Mouse (Mus musculus) ES-Bruce4 (cell line): ENCODE results near the gene Mif4gd. TPM values are rescaled to one million over a fixed set of nuclear protein-coding genes. Genes with fewer than 3 reads are reported as not detected.

ENCODE experiments used
- H3K27ac ChIP-seq: 2 replicates; pipeline ENCODE4 v1.5.1; 2012; ENCODE audit warnings: low read length, inconsistent platforms; ENCODE audit not compliant: insufficient read depth
- H3K27me3 ChIP-seq: 2 replicates; pipeline ENCODE4 v1.6.1; 2012; ENCODE audit warnings: mild to moderate bottlenecking, low read length, inconsistent platforms; ENCODE audit not compliant: control insufficient read depth, poor library complexity, insufficient read depth, severe bottlenecking
- H3K36me3 ChIP-seq: 2 replicates; pipeline ENCODE4 v1.6.1; 2012; ENCODE audit warnings: inconsistent platforms, mild to moderate bottlenecking, low read length, moderate library complexity; ENCODE audit not compliant: control insufficient read depth, poor library complexity, insufficient read depth, severe bottlenecking
- H3K4me1 ChIP-seq: one replicate; pipeline ENCODE4 v1.8.1; 2011; ENCODE audit warnings: low read length; ENCODE audit not compliant: control insufficient read depth, insufficient read depth
- H3K4me3 ChIP-seq: 2 replicates; pipeline ENCODE4 v1.5.1; 2011; ENCODE audit warnings: low read depth, mild to moderate bottlenecking, low read length
- H3K9ac ChIP-seq: 2 replicates; pipeline ENCODE4 v1.6.1; 2012; ENCODE audit warnings: low read depth, mild to moderate bottlenecking, inconsistent platforms; ENCODE audit not compliant: poor library complexity, severe bottlenecking
- H3K9me3 ChIP-seq: replicated peaks from 2 replicates; pipeline ENCODE4 v1.6.1; 2012; ENCODE audit warnings: mild to moderate bottlenecking, low read length, inconsistent platforms; ENCODE audit not compliant: control insufficient read depth, poor library complexity, insufficient read depth, severe bottlenecking
- CTCF ChIP-seq: IDR thresholded peaks from one replicate; pipeline ENCODE4 v1.8.1; 2011; ENCODE audit warnings: low read depth, low read length
- EP300 ChIP-seq: IDR thresholded peaks from 2 replicates; pipeline ENCODE4 v1.6.1; 2011; ENCODE audit warnings: low read depth, low read length; ENCODE audit not compliant: insufficient read depth
- POLR2A ChIP-seq: IDR thresholded peaks from one replicate; pipeline ENCODE4 v1.8.1; 2011; ENCODE audit warnings: low read length; ENCODE audit not compliant: insufficient read depth
- polyA plus RNA-seq: library from polyadenylated mRNA; stranded (reverse); fragments of >200 nt; gene quantifications from 2 replicates; pipeline ENCODE4 v1.2.4, GENCODE M21; 2011; ENCODE audit warnings: low read depth; ENCODE audit not compliant: missing spikeins, insufficient read depth, insufficient read length

Gene Mif4gd
- polyA plus RNA-seq, 1 experiment = 50.4 TPM

GRCm38 (mm10) chr11:115585573-115586100 is 27.1 kb downstream of the Mif4gd start:
- H3K4me1 ChIP-seq = peaks cover 9% of the 10 kb centered on the region
- TF ChIP-seq CTCF (no peak), POLR2A (no peak), EP300 (no peak)
- peaks cover 83% of the 10 kb centered on the region for H3K36me3 ChIP-seq
- H3K4me3 ChIP-seq = no peak overlapping the region
- H3K27ac ChIP-seq = no peak overlapping the region
- H3K9ac ChIP-seq = no peak overlapping the region
- H3K9me3 ChIP-seq = no peaks in the 10 kb centered on the region
- no peaks in the 10 kb centered on the region for H3K27me3 ChIP-seq

GRCm38 (mm10) chr11:115584376-115585073 is 28.2 kb downstream of the Mif4gd start:
- H3K27ac ChIP-seq = no peak overlapping the region

GRCm38 (mm10) chr11:115582913-115583606 is 29.7 kb downstream of the Mif4gd start:
- Histone ChIP-seq H3K9me3 (no peaks in the 10 kb centered on the region), H3K9ac (no peak overlapping the region), H3K27ac (0 out of 2 replicates have a peak overlapping the region, but pooled peaks have one; percentile 5), H3K4me1 (peaks cover 4% of the 10 kb centered on the region), H3K27me3 (no peaks in the 10 kb centered on the region), H3K4me3 (no peak overlapping the region), H3K36me3 (peaks cover 83% of the 10 kb centered on the region)
- TF ChIP-seq POLR2A = no peak
- TF ChIP-seq CTCF = no peak
- TF ChIP-seq EP300 = no peak

More at GRCm38 (mm10) chr11:115584376-115585073, 28.2 kb downstream of the Mif4gd start:
- peaks cover 9% of the 10 kb centered on the region for H3K4me1 ChIP-seq
- H3K4me3 ChIP-seq = no peak overlapping the region
- no peak overlapping the region for H3K9ac ChIP-seq
- H3K9me3 ChIP-seq = no peaks in the 10 kb centered on the region
- peaks cover 80% of the 10 kb centered on the region for H3K36me3 ChIP-seq
- TF ChIP-seq EP300 = no peak
- TF ChIP-seq POLR2A = no peak
- no peak for TF ChIP-seq CTCF
- no peaks in the 10 kb centered on the region for H3K27me3 ChIP-seq

- H3K36me3 ChIP-seq = peaks cover 54% of the 10 kb centered on the region
- no peaks in the 10 kb centered on the region for H3K9me3 ChIP-seq
- TF ChIP-seq EP300 (no peak), POLR2A (no peak), CTCF (no peak)
- H3K4me1 ChIP-seq = no peaks in the 10 kb centered on the region
- no peaks in the 10 kb centered on the region for H3K27me3 ChIP-seq
- H3K4me3 ChIP-seq = no peak overlapping the region
- H3K9ac ChIP-seq = no peak overlapping the region
- H3K27ac ChIP-seq = no peak overlapping the region
These were observed 33.7 kb downstream of the Mif4gd start for GRCm38 (mm10) chr11:115579080-115579479.

- TF ChIP-seq POLR2A = no peak
- no peak for TF ChIP-seq CTCF
- no peak for TF ChIP-seq EP300
- Histone ChIP-seq H3K4me1 (no peaks in the 10 kb centered on the region), H3K9me3 (no peaks in the 10 kb centered on the region; the same call in 1 of the 2 replicates), H3K9ac (peak overlapping the region; percentile 90), H3K36me3 (peaks cover 33% of the 10 kb centered on the region), H3K27ac (no peak overlapping the region), H3K4me3 (peak overlapping the region; percentile 99), H3K27me3 (no peaks in the 10 kb centered on the region)
These were observed 47.8 kb downstream of the Mif4gd start for GRCm38 (mm10) chr11:115564961-115565360.
